In genomic region chr1:118275139-118275538, GRCm38 (mm10) we compare ENCODE assay signal across 7 mouse cellular contexts. TPM values are rescaled to one million over a fixed set of nuclear protein-coding genes. Genes with fewer than 3 reads are reported as not detected.
A peak's percentile ranks its signal among the peaks of the same experiment; 100 is the strongest.
DNase-seq lines count a peak whose midpoint lies in the region; ATAC-seq and TF ChIP-seq lines count a peak whose summit lies in the region.

No protein-coding gene starts in this region.

- TF ChIP-seq CTCF in layer of hippocampus, adult 2 months (conservative IDR thresholded peaks at IDR 0.05), result peak; percentile 78

- no peak overlapping the region for H3K27ac ChIP-seq in layer of hippocampus, adult 2 months

- ATAC-seq in granulocyte monocyte progenitor cell, adult 5-6 weeks (replicated peaks; ENCODE audit: poor library complexity, severe bottlenecking), result peak; percentile 42; the same call in 1 of the 2 replicates

- H3K4me3 ChIP-seq in layer of hippocampus, adult 2 months, result no peak overlapping the region

- no peak for DNase-seq in layer of hippocampus, adult 2 months (ENCODE audit: low spot score in 2 of 2)
- DNase-seq in layer of hippocampus, adult 18-20 months (ENCODE audit: low spot score in 2 of 2), result no peak
- DNase-seq in adipocyte (ENCODE audit: low spot score), result peak; percentile 74
- DNase-seq in retina, adult 2 months (ENCODE audit: low read depth, low spot score), result peak; percentile 13
- no peak for DNase-seq in urinary bladder, adult 18-20 months (ENCODE audit: low spot score in 2 of 2)
- no peak for DNase-seq in urinary bladder, adult 2 months (ENCODE audit: low spot score)

RNA-seq across cellular contexts. Expression of gene Tsn, which starts 36.4 kb away (rescaled TPM):
- total RNA-seq in layer of hippocampus, adult 2 months (2021), result 100 to 1,000 TPM; 100 to 112 TPM
- 100 to 1,000 TPM; 109 to 110 TPM for total RNA-seq in layer of hippocampus, adult 18-20 months (2021)
- 64.3 and 66.2 TPM in 2 replicates for total RNA-seq in granulocyte monocyte progenitor cell, adult 5-6 weeks (2014; fragmentation: Nextera tagmentation)
- 56.5 and 76.9 TPM in 2 replicates for total RNA-seq in granulocyte monocyte progenitor cell, adult 5-6 weeks (2017)
- 74.5 and 79.3 TPM in 2 replicates for polyA plus RNA-seq in urinary bladder, adult 2 months (2012; rRNA removed)

RNA-seq across cellular contexts. Expression of gene Nifk, which starts 46.5 kb away (rescaled TPM):
- 10 to 100 TPM; 24.7 to 25.9 TPM for total RNA-seq in layer of hippocampus, adult 2 months (2021)
- total RNA-seq in layer of hippocampus, adult 18-20 months (2021), result 10 to 100 TPM; 23.8 to 27.0 TPM
- 109 and 114 TPM in 2 replicates for total RNA-seq in granulocyte monocyte progenitor cell, adult 5-6 weeks (2014; fragmentation: Nextera tagmentation)
- 154 and 167 TPM in 2 replicates for total RNA-seq in granulocyte monocyte progenitor cell, adult 5-6 weeks (2017)
- polyA plus RNA-seq in urinary bladder, adult 2 months (2012; rRNA removed), result 26.8 and 27.3 TPM in 2 replicates

Comparison
In these comparisons a context has a peak if more than half of its experiments do, and no peak if none do; other contexts are left out.
1. DNase-seq: peak in adipocyte (single experiment) and retina, adult 2 months (single experiment); none in layer of hippocampus, adult 2 months (0 of 2), layer of hippocampus, adult 18-20 months (0 of 2), urinary bladder, adult 18-20 months (0 of 2) and urinary bladder, adult 2 months (single experiment).